Mouse (Mus musculus): ENCODE results near the gene Cyp2j7. TPM values are rescaled to one million over a fixed set of nuclear protein-coding genes. Genes with fewer than 3 reads are reported as not detected.

Gene Cyp2j7
- polyA plus RNA-seq, 1 experiment from 2014 or later = not detected

DNA sequence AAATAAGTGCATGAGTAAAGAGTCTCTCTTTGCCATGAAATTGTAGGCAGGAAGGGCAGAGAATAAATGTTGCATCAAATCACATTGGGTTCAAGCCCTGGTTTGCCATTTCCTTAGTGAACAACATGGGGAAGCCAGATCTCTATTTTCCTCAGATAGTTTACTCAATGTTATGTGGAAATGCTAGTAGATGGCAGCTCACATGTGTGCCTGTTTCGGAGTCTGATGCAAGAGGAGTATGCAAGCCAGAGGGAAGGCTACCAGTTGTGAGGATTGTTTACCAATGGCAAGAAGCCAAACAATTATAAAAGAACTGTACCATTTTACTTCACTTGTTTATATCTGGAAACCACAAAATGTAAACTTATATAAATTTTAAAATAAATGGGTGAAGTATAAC lies 74.9 kb downstream of the Cyp2j7 start:
- Histone ChIP-seq H3K27ac (ENCODE audit: low read depth) (no peak overlapping the region), H3K4me2 (ENCODE audit: low read length) (no peak overlapping the region), H3K9me3 (ENCODE audit: control insufficient read depth, low read length) (no peaks in the 10 kb centered on the region), H3K27me3 (replicated peaks; ENCODE audit: control insufficient read depth, insufficient read depth, low read length) (no peaks in the 10 kb centered on the region), H3K4me1 (replicated peaks; ENCODE audit: control insufficient read depth, insufficient read depth, low read length) (no peaks in the 10 kb centered on the region), H3K36me3 (ENCODE audit: control insufficient read depth, insufficient read depth, low read length) (no peaks in the 10 kb centered on the region), H3K4me3 (ENCODE audit: low read depth, low read length) (no peak overlapping the region), H3K9ac (ENCODE audit: low read length) (no peak overlapping the region)
- DNase-seq (ENCODE audit: low spot score) = no peak
- 63% methylated on average over 1 of the region's 1 CpGs for WGBS
- ATAC-seq (replicated peaks; ENCODE audit: low FRiP score, low TSS enrichment, low read depth) = no peak

Other genes starting within 250 kb of the Cyp2j7 start
- gene Cyp2j13, start 159.1 kb downstream of the Cyp2j7 start, polyA plus RNA-seq (2014; fragmentation: Nextera tagmentation; extraction: Ambion mirVana) = not detected in 2 replicates
- gene Cyp2j12, start 95.5 kb downstream of the Cyp2j7 start, polyA plus RNA-seq (2014; fragmentation: Nextera tagmentation; extraction: Ambion mirVana) = not detected in 2 replicates
- not detected in 2 replicates for gene Cyp2j11, start 112.0 kb upstream of the Cyp2j7 start, polyA plus RNA-seq (2014; fragmentation: Nextera tagmentation; extraction: Ambion mirVana)